Mouse (Mus musculus) G1E (cell line): ENCODE results near the gene Oprd1.
A peak's percentile ranks its signal among the peaks of the same experiment; 100 is the strongest.

Source experiments
- CTCF ChIP-seq: IDR thresholded peaks from 2 replicates; pipeline ENCODE4 v1.5.1; 2012; ENCODE audit warnings: low read depth, low read length, inconsistent platforms, mixed read lengths
- GATA1 ChIP-seq: IDR thresholded peaks from 2 replicates; pipeline ENCODE4 v1.6.1; 2012; ENCODE audit warnings: borderline replicate concordance, low read length, inconsistent platforms, mixed read lengths
- POLR2AphosphoS5 ChIP-seq: IDR thresholded peaks from 2 replicates; pipeline ENCODE4 v1.6.1; 2012; ENCODE audit warnings: low read depth, low read length, inconsistent platforms; ENCODE audit not compliant: insufficient replicate concordance
- TAL1 ChIP-seq: conservative IDR thresholded peaks from 2 replicates; pipeline ENCODE4 v1.6.1; 2012; ENCODE audit warnings: low read depth, low read length, inconsistent platforms, mixed read lengths

DNA sequence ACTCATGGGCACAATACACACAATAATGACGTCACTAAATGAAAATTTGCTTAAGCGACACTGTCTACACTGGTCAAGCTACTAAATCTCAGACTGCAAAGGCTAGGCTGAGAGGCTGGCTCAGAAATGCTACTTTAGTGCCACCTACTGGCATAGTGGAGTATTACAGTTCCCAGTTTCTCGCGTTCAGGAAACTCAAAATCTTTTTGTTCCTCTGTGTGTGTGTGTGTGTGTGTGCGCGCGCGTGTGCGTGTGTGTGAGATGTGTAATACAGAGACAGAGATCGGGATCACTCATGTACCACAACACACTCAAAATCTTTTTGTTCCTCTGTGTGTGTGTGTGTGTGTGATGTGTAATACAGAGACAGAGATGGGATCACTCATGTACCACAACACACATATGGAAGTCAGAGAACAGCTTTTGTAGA is 34.4 kb upstream of the Oprd1 start:
- no peak for TF ChIP-seq GATA1
- peak; percentile 82 for TF ChIP-seq CTCF
- TF ChIP-seq TAL1, result no peak
- no peak for TF ChIP-seq POLR2AphosphoS5
